Mouse (Mus musculus) kidney, adult 2 months (tissue): ENCODE measurements around the gene 1700056E22Rik. TPM values are rescaled to one million over a fixed set of nuclear protein-coding genes. Genes with fewer than 3 reads are reported as not detected.

Source experiments
- DNase-seq: peaks from one replicate; pipeline ENCODE4 v3.0.0; 2021
- H3K27ac ChIP-seq: fragments of 200-500 bp; 2 replicates; pipeline ENCODE4 v1.5.1; 2012; ENCODE audit warnings: low read depth, low read length, control low read depth, inconsistent platforms; ENCODE audit not compliant: insufficient read depth
- H3K27me3 ChIP-seq: fragments of 200-500 bp; replicated peaks from 2 replicates; pipeline ENCODE4 v1.6.1; 2012; ENCODE audit warnings: mild to moderate bottlenecking, moderate library complexity, low read length, inconsistent platforms; ENCODE audit not compliant: control insufficient read depth, insufficient read depth
- H3K36me3 ChIP-seq: fragments of 200-500 bp; 2 replicates; pipeline ENCODE4 v1.6.1; 2012; ENCODE audit warnings: mild to moderate bottlenecking, moderate library complexity, low read length, inconsistent platforms; ENCODE audit not compliant: control insufficient read depth, insufficient read depth
- H3K4me1 ChIP-seq: fragments of 200-500 bp; 2 replicates; pipeline ENCODE4 v1.6.1; 2011; ENCODE audit warnings: low read length; ENCODE audit not compliant: control insufficient read depth, insufficient read depth
- H3K4me3 ChIP-seq: fragments of 200-500 bp; 2 replicates; pipeline ENCODE4 v1.5.1; 2011; ENCODE audit warnings: mild to moderate bottlenecking, low read depth, low read length, control low read depth; ENCODE audit not compliant: insufficient read depth
- CTCF ChIP-seq: fragments of 200-500 bp; conservative IDR thresholded peaks from 2 replicates; pipeline ENCODE4 v1.5.1; 2011; ENCODE audit warnings: low read depth, mild to moderate bottlenecking, control low read depth, low read length, moderate library complexity, mixed read lengths; ENCODE audit not compliant: insufficient read depth, insufficient read length
- POLR2A ChIP-seq: fragments of 200-500 bp; IDR thresholded peaks from one replicate; pipeline ENCODE4 v1.6.1; 2011; ENCODE audit warnings: low read depth, low read length, control low read depth
- WGBS: fragments of 180-500 bp; shearing (Covaris S2); methylation state at CpG from one replicate; pipeline ENCODE4 v1.1.7; 2018; 5-methylcytosine and 5-hydroxymethylcytosine counted together
- polyA plus RNA-seq: library from polyadenylated mRNA; depleted of rRNA; stranded (reverse); fragments of >200 nt; gene quantifications from 2 replicates; pipeline ENCODE4 v1.2.3, GENCODE M21; 2012

1700056E22Rik gene
- polyA plus RNA-seq, 1 experiment: 0.63 TPM

DNA sequence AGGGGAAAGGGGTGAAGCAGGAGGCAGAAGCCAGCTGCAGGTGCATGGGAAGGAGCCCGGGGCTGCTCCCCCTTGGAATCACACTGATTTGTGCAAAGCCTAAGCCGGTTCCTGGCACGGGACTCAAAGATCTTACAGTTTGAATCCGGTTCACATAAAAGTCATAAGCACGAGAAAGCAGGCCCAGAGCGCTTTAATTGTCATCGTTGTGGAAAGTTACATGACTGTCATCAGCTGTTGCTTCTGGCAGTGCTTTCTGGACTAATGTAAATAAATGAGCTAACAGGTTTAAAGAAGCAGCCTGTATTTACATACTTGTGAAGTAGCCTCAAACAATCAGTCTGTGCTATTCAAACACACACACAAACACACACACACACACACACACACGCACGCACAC lies 26.3 kb upstream of the 1700056E22Rik start:
- peak; percentile 52 for DNase-seq
- no peak overlapping the region for H3K4me3 ChIP-seq
- H3K27me3 ChIP-seq: no peaks in the 10 kb centered on the region
- TF ChIP-seq POLR2A: no peak
- TF ChIP-seq CTCF: no peak
- H3K4me1 ChIP-seq: no peaks in the 10 kb centered on the region
- no peaks in the 10 kb centered on the region for H3K36me3 ChIP-seq
- WGBS: 64% methylated on average over 9 of the region's 9 CpGs
- peak overlapping the region; percentile 39 for H3K27ac ChIP-seq

DNA sequence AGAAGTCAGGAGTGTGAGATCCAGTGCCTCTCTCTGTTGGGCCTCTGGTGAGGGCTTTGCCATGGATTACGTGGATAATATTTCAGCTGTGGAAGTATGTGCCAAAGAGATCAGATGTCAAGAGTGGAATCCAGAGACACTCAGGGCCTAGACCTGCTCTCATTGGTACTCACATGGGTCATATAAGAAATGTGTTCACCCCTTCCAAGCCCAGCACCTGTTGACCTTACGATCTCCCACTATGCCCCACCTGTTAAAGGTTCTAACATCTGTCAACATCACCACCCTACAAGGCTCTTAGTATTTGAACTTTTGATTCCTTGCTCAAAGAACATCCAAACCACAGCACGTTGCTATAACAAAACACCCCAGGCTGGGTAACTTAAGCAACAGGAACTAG lies 25.7 kb upstream of the 1700056E22Rik start:
- DNase-seq: no peak
- TF ChIP-seq POLR2A: no peak
- no peak for TF ChIP-seq CTCF
- no peaks in the 10 kb centered on the region for H3K36me3 ChIP-seq
- H3K27ac ChIP-seq: peak overlapping the region; percentile 12; the same call in 1 of the 2 replicates
- no peak overlapping the region for H3K4me3 ChIP-seq
- H3K27me3 ChIP-seq: no peaks in the 10 kb centered on the region
- no peaks in the 10 kb centered on the region for H3K4me1 ChIP-seq
- 87% methylated on average over 3 of the region's 3 CpGs for WGBS

DNA sequence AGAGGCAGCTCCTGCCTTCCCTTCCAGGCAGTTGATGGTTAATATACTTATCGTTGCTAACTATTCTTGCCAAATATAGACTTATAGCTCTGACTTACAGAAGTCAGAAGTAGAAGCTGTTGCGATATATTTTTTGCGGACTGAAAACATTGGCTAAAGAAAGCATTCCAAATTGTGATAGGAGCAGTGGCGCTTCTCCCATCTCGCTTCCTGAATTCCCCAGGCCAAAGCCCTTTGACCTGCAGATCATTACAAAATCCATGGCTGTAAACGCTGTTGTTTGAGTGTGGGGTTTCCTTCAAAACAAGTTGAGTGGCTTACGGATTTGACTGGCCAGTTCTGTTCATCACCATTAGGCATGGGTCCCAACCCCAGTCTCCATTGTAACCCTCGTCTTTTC lies 24.1 kb upstream of the 1700056E22Rik start:
- H3K27ac ChIP-seq: no peak overlapping the region
- H3K4me3 ChIP-seq: no peak overlapping the region
- H3K4me1 ChIP-seq: no peaks in the 10 kb centered on the region
- DNase-seq: no peak
- H3K36me3 ChIP-seq: no peaks in the 10 kb centered on the region
- no peaks in the 10 kb centered on the region for H3K27me3 ChIP-seq
- 76% methylated on average over 8 of the region's 8 CpGs for WGBS
- TF ChIP-seq CTCF (no peak), POLR2A (no peak)

DNA sequence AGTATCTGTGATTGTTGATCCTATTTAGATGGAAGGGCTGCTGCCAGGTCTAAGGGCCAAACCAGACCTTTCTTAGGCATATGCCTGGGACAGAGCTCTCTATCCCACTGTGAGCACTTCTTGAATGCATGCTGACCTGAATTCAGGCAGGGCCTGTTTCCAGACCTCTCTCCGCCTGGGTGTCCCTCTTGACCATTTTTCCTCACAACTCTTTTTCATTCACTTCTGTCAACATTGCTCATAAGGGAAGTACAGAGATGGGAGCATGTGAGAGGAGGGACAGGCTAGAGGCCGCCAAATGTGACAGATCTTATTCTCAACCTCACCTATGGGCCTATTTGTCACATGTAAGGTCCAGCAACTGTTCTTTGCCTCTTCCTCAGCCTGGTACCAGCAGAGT lies 20.1 kb upstream of the 1700056E22Rik start:
- Histone ChIP-seq H3K27me3 (no peaks in the 10 kb centered on the region), H3K36me3 (no peaks in the 10 kb centered on the region), H3K4me3 (no peak overlapping the region), H3K27ac (no peak overlapping the region), H3K4me1 (no peaks in the 10 kb centered on the region)
- no peak for DNase-seq
- TF ChIP-seq POLR2A (no peak), CTCF (no peak)
- 95% methylated on average over 2 of the region's 2 CpGs for WGBS

DNA sequence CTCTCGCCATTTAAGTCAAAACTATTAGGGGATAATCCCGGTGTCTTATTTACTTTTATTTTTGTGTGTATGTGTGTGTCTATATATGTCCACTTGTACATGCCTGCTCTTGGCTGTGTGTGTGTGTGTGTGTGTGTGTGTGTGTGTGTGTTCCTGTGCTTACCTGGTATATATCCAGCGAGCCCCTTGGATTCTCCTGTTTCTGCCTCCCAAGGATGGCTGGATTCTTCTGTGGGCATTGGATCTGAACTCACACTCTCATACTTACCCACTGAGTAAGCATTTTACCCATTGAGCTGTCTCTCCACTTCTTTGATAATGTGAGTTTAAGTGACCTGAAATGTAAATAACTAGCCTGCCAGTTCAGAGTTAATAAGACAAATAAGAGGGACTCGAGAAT lies 19.6 kb upstream of the 1700056E22Rik start:
- 95% methylated on average over 4 of the region's 4 CpGs for WGBS
- H3K27me3 ChIP-seq: no peaks in the 10 kb centered on the region
- H3K4me1 ChIP-seq: no peaks in the 10 kb centered on the region
- no peak overlapping the region for H3K4me3 ChIP-seq
- DNase-seq: no peak
- H3K27ac ChIP-seq: no peak overlapping the region
- no peak for TF ChIP-seq POLR2A
- TF ChIP-seq CTCF: no peak
- no peaks in the 10 kb centered on the region for H3K36me3 ChIP-seq

DNA sequence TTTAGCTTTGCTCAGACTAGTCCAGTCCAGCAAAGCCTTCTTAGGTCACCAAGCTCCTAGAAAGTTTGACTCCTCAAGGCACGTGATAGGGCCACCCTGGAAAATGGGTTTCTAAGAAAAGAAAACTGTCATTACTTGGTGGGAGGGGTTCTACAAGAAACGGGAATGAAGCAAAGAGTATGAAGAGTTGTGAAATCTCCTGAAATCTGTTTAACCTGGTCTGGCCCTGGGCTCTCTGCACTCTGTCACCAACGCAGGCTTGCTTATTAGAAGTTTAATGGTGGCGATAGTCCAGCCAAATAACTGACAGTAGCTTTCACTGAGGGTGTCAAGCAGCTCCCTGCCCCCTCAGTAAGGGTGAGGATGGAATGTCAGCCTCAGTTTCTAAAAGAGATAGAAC lies 19.0 kb upstream of the 1700056E22Rik start:
- no peaks in the 10 kb centered on the region for H3K27me3 ChIP-seq
- DNase-seq: no peak
- no peak overlapping the region for H3K27ac ChIP-seq
- no peaks in the 10 kb centered on the region for H3K4me1 ChIP-seq
- TF ChIP-seq POLR2A (no peak), CTCF (no peak)
- no peak overlapping the region for H3K4me3 ChIP-seq
- H3K36me3 ChIP-seq: no peaks in the 10 kb centered on the region
- 75% methylated on average over 4 of the region's 4 CpGs for WGBS

DNA sequence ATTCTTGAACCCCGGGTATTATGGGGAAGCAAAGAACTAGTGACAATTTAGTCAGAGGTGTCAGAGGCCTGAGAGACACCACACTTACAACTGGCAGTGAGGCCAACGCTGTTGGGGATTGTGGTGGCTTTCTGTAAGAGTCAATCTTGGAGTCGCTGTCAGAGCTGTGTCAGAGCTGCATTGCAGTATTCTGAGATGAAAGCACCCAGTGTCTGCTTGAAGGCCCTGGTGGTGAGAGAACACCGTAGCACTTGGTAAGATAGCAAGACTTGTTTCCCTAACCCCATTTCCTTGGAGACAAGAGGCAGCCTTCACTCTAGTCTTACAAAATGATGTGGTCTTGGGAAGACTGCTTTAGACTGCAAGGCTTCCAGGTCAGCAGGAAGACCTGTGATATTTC lies 18.2 kb upstream of the 1700056E22Rik start:
- Histone ChIP-seq H3K27ac (no peak overlapping the region), H3K4me1 (no peaks in the 10 kb centered on the region), H3K4me3 (no peak overlapping the region), H3K27me3 (no peaks in the 10 kb centered on the region), H3K36me3 (no peaks in the 10 kb centered on the region)
- 74% methylated on average over 4 of the region's 4 CpGs for WGBS
- DNase-seq: no peak
- TF ChIP-seq POLR2A: no peak
- TF ChIP-seq CTCF: no peak

DNA sequence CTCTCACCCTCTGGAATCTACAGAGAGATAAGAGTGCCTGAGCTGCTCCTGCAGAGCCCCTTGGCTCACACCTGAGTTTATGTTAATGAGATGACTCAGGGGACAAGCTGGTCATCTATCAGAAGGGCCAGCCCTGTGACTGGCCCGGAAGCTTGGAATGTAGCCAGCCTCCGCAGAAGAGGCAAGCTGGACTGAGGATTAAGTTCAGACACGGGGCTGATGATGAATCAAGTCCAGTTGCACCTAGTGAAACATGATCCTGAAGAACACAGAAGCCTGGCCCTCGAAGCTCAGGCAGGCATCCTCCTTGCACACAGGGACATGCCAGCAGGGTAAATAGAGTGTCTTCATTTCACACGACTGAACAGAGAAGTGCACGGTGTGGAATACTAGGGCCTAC lies 17.7 kb upstream of the 1700056E22Rik start:
- Histone ChIP-seq H3K4me3 (no peak overlapping the region), H3K4me1 (no peaks in the 10 kb centered on the region), H3K27me3 (no peaks in the 10 kb centered on the region), H3K27ac (no peak overlapping the region), H3K36me3 (no peaks in the 10 kb centered on the region)
- WGBS: 23% methylated on average over 6 of the region's 6 CpGs
- DNase-seq: peak; percentile 27
- TF ChIP-seq POLR2A (no peak), CTCF (no peak)
